Mouse (Mus musculus) midbrain, embryonic 15.5 days (tissue): ENCODE results near the gene Cox11. TPM values are rescaled to one million over a fixed set of nuclear protein-coding genes. Genes with fewer than 3 reads are reported as not detected.
A peak's percentile ranks its signal among the peaks of the same experiment; 100 is the strongest.

Experiments used
- ATAC-seq: fragments of 200-750 bp; cut with Nextera tagmentation; replicated peaks from 2 replicates; pipeline ENCODE4 v1.8.0; 2017; ENCODE audit warnings: moderate TSS enrichment
- H3K27ac ChIP-seq: fragments of 300-500 bp; sonication (generic); 2 replicates; pipeline ENCODE4 v1.5.1; 2015; ENCODE audit warnings: mild to moderate bottlenecking, inconsistent platforms
- H3K27me3 ChIP-seq: fragments of 300-500 bp; sonication (generic); replicated peaks from 2 replicates; pipeline ENCODE4 v1.6.1; 2015; ENCODE audit warnings: inconsistent platforms
- H3K36me3 ChIP-seq: fragments of 300-500 bp; sonication (generic); replicated peaks from 2 replicates; pipeline ENCODE4 v1.6.1; 2015; ENCODE audit warnings: inconsistent platforms
- H3K4me1 ChIP-seq: fragments of 300-500 bp; sonication (generic); 2 replicates; pipeline ENCODE4 v1.6.1; 2015; ENCODE audit warnings: inconsistent platforms
- H3K4me2 ChIP-seq: fragments of 300-500 bp; sonication (generic); 2 replicates; pipeline ENCODE4 v1.6.1; 2015; ENCODE audit warnings: inconsistent platforms, mild to moderate bottlenecking, moderate library complexity
- H3K4me3 ChIP-seq: fragments of 300-500 bp; sonication (generic); 2 replicates; pipeline ENCODE4 v1.5.1; 2015; ENCODE audit warnings: mild to moderate bottlenecking, inconsistent platforms
- H3K9ac ChIP-seq: fragments of 300-500 bp; sonication (generic); 2 replicates; pipeline ENCODE4 v1.6.1; 2015; ENCODE audit warnings: mild to moderate bottlenecking, inconsistent platforms
- H3K9me3 ChIP-seq: fragments of 300-500 bp; sonication (generic); 2 replicates; pipeline ENCODE4 v1.6.1; 2016; ENCODE audit warnings: inconsistent platforms
- WGBS: fragments of 180-500 bp; shearing (Covaris S2); methylation state at CpG from one replicate; pipeline ENCODE4 v1.1.7; 2015; ENCODE audit warnings: mixed read lengths; 5-methylcytosine and 5-hydroxymethylcytosine counted together
- polyA plus RNA-seq: library from polyadenylated mRNA; unstranded; fragments of >200 nt; fragmentation: Nextera tagmentation; extraction: Ambion mirVana; gene quantifications from 2 replicates; pipeline ENCODE4 v1.2.1, GENCODE M21; 2015

The Cox11 gene
- 42.2 and 45.3 TPM in 2 replicates for polyA plus RNA-seq

GRCm38 (mm10) chr11:90637440-90638311, at the start of gene Cox11, which contains the start of gene Stxbp4:
TSS of gene Cox11 (plus strand) at chr11:90638173.
TSS of gene Stxbp4 (minus strand) at chr11:90638084.
- H3K9me3 ChIP-seq = no peaks in the 10 kb centered on the region
- H3K4me1 ChIP-seq = peaks cover 33% of the 10 kb centered on the region
- under 1% methylated on average over 48 of the region's 48 CpGs for WGBS
- H3K4me2 ChIP-seq = peak within 1 kb of the TSS; percentile 61
- H3K36me3 ChIP-seq = no peaks in the 10 kb centered on the region; the same call in 1 of the 2 replicates
- peak within 1 kb of the TSS; percentile 82 for H3K4me3 ChIP-seq
- ATAC-seq = peak; percentile 98
- no peaks in the 10 kb centered on the region for H3K27me3 ChIP-seq
- H3K9ac ChIP-seq = peak within 1 kb of the TSS; percentile 94
- peak within 1 kb of the TSS; percentile 96 for H3K27ac ChIP-seq

DNA sequence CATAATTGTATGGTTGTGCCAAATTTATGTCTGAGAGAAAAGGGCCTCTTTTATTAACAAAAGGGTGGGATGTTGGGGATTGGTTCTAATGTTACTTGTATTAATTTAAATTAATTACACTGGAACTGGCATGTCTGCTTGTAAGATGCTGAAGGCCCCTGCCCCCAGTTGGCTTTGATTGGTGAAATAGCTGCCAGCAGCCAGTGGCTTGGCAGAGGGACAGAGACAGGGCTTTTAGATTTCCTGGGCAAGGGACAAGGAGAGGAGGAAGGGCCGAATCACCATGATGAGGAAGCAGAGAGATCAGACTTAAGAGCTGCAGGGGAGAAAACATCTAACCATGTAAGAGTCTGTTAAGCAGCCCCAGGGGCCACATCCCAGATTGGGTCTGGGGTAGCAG, 47.0 kb upstream of the Cox11 start:
- no peak for ATAC-seq
- Histone ChIP-seq H3K27ac (no peak overlapping the region), H3K9me3 (no peaks in the 10 kb centered on the region), H3K36me3 (0 out of 2 replicates have a peak, but pooled peaks cover 9% of the 10 kb centered on the region), H3K27me3 (no peaks in the 10 kb centered on the region), H3K4me3 (no peak overlapping the region), H3K9ac (no peak overlapping the region), H3K4me2 (no peak overlapping the region), H3K4me1 (no peaks in the 10 kb centered on the region)
- WGBS = 83% methylated on average over 1 of the region's 1 CpGs

DNA sequence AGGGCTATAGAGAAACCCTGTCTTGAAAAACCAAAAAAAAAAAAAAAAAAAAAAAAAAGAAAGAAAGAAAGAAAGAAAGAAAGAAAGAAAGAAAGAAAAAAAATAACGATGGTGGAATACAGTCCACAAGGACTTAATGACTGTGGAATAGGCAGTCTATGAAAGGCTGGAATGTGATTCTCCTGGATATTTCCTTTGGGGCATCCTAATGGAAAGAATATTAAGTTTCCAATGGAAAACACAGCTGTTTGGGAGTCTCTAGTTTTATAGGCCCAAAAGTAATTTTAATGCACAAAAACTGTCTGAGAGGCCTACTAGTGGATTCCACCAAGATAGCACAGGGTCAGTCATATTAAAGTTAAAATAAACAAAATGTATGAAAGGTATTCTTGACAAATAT, 42.1 kb upstream of the Cox11 start:
- Histone ChIP-seq H3K4me2 (no peak overlapping the region), H3K4me3 (no peak overlapping the region), H3K27me3 (no peaks in the 10 kb centered on the region), H3K9me3 (no peaks in the 10 kb centered on the region), H3K27ac (no peak overlapping the region), H3K4me1 (no peaks in the 10 kb centered on the region), H3K36me3 (no peaks in the 10 kb centered on the region), H3K9ac (no peak overlapping the region)
- WGBS = 97% methylated on average over 1 of the region's 1 CpGs
- ATAC-seq = no peak

- Histone ChIP-seq H3K9ac (no peak overlapping the region), H3K4me2 (no peak overlapping the region), H3K4me1 (no peaks in the 10 kb centered on the region), H3K36me3 (no peaks in the 10 kb centered on the region), H3K27me3 (no peaks in the 10 kb centered on the region), H3K9me3 (no peaks in the 10 kb centered on the region), H3K4me3 (no peak overlapping the region), H3K27ac (no peak overlapping the region)
- ATAC-seq = no peak
- WGBS = 97% methylated on average over 2 of the region's 2 CpGs
Measured at GRCm38 (mm10) chr11:90603066-90603465, 34.9 kb upstream of the Cox11 start.

DNA sequence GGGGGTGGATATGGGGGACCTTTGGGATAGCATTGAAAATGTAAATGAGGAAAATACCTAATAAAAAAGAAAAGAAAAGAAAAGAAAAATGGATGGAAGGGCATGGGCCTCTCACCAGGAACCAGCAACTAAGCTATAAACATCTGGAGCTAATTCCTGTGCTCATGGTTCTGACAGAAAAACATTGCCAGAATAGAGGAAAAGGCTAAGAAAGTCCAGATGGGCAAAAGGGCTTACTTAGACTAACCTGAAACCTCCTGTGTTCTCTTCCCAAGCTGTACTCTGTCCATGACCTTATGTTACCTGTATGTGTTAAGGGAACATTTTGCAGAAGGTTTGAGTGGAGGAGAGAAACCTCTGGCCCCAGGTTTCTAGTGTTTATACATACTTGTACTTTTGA, 25.9 kb upstream of the Cox11 start:
- no peaks in the 10 kb centered on the region for H3K27me3 ChIP-seq
- no peak for ATAC-seq
- H3K4me2 ChIP-seq = no peak overlapping the region
- no peak overlapping the region for H3K9ac ChIP-seq
- H3K9me3 ChIP-seq = no peaks in the 10 kb centered on the region
- no peak overlapping the region for H3K4me3 ChIP-seq
- no peak overlapping the region for H3K27ac ChIP-seq
- no peaks in the 10 kb centered on the region for H3K36me3 ChIP-seq
- no peaks in the 10 kb centered on the region for H3K4me1 ChIP-seq

GRCm38 (mm10) chr11:90614743-90615142, 23.2 kb upstream of the Cox11 start:
- Histone ChIP-seq H3K36me3 (no peaks in the 10 kb centered on the region), H3K4me2 (no peak overlapping the region), H3K9ac (no peak overlapping the region), H3K4me3 (no peak overlapping the region), H3K27ac (no peak overlapping the region), H3K27me3 (no peaks in the 10 kb centered on the region), H3K9me3 (no peaks in the 10 kb centered on the region), H3K4me1 (no peaks in the 10 kb centered on the region)
- WGBS = 87% methylated on average over 6 of the region's 6 CpGs
- no peak for ATAC-seq

GRCm38 (mm10) chr11:90616431-90616830, 21.5 kb upstream of the Cox11 start:
- no peaks in the 10 kb centered on the region for H3K27me3 ChIP-seq
- H3K4me2 ChIP-seq = no peak overlapping the region
- H3K36me3 ChIP-seq = no peaks in the 10 kb centered on the region
- H3K9ac ChIP-seq = no peak overlapping the region
- no peak overlapping the region for H3K4me3 ChIP-seq
- H3K9me3 ChIP-seq = no peaks in the 10 kb centered on the region
- no peak overlapping the region for H3K27ac ChIP-seq
- ATAC-seq = no peak
- H3K4me1 ChIP-seq = no peaks in the 10 kb centered on the region

GRCm38 (mm10) chr11:90622044-90622443, 15.9 kb upstream of the Cox11 start:
- Histone ChIP-seq H3K4me1 (no peaks in the 10 kb centered on the region), H3K27ac (no peak overlapping the region), H3K4me3 (no peak overlapping the region), H3K9me3 (no peaks in the 10 kb centered on the region), H3K4me2 (no peak overlapping the region), H3K36me3 (no peaks in the 10 kb centered on the region), H3K27me3 (no peaks in the 10 kb centered on the region), H3K9ac (no peak overlapping the region)
- ATAC-seq = no peak
- 76% methylated on average over 12 of the region's 12 CpGs for WGBS

GRCm38 (mm10) chr11:90622500-90622899, 15.5 kb upstream of the Cox11 start:
- Histone ChIP-seq H3K4me3 (no peak overlapping the region), H3K9me3 (no peaks in the 10 kb centered on the region), H3K4me1 (no peaks in the 10 kb centered on the region), H3K27me3 (no peaks in the 10 kb centered on the region), H3K4me2 (no peak overlapping the region), H3K9ac (no peak overlapping the region), H3K27ac (no peak overlapping the region), H3K36me3 (no peaks in the 10 kb centered on the region)
- ATAC-seq = no peak
- 88% methylated on average over 7 of the region's 7 CpGs for WGBS

DNA sequence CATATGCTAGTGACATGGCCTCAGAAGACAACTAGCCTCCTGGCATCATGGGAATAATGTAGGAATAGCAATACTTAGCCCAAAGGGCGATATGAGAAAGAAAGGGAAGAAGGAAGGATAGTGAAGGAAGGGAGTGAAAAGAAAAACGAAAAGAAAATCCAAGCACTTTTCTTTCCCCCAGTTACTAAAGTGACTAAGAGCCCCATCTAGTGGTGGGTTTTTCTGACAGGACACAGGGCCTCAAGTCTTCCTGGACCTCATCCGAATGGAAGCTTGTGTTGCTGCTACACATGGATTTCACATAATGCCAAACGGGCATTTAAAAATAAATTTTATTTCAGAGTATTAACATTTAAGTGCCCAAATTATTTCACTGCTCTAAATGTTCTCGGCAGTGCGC, 14.5 kb upstream of the Cox11 start:
- H3K4me1 ChIP-seq = no peaks in the 10 kb centered on the region
- no peaks in the 10 kb centered on the region for H3K27me3 ChIP-seq
- no peak overlapping the region for H3K4me2 ChIP-seq
- 54% methylated on average over 6 of the region's 6 CpGs for WGBS
- ATAC-seq = no peak
- no peak overlapping the region for H3K27ac ChIP-seq
- no peak overlapping the region for H3K4me3 ChIP-seq
- H3K9me3 ChIP-seq = no peaks in the 10 kb centered on the region
- H3K36me3 ChIP-seq = no peaks in the 10 kb centered on the region
- no peak overlapping the region for H3K9ac ChIP-seq

DNA sequence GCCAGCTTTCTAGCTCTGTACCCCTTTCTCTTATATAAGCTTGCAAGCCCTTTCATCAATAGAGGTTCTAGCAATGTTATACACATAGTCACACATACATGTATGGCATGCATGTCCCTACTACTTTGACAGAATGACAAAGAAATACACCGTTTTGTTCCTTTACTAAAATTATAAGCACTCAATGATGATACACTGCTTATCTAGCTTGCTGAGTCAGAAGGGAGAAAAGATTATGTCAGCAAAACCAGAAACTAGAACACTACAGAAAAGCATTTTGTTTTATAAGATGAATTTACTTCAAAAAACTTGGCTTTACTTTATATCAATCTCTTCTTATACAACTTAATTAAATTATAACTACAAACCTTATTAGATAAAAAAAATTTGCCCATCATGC, 12.8 kb upstream of the Cox11 start:
- H3K4me2 ChIP-seq = no peak overlapping the region
- no peak overlapping the region for H3K4me3 ChIP-seq
- no peaks in the 10 kb centered on the region for H3K4me1 ChIP-seq
- H3K36me3 ChIP-seq = no peaks in the 10 kb centered on the region
- H3K27me3 ChIP-seq = no peaks in the 10 kb centered on the region
- ATAC-seq = no peak
- H3K9ac ChIP-seq = no peak overlapping the region
- 92% methylated on average over 1 of the region's 1 CpGs for WGBS
- no peaks in the 10 kb centered on the region for H3K9me3 ChIP-seq
- no peak overlapping the region for H3K27ac ChIP-seq

DNA sequence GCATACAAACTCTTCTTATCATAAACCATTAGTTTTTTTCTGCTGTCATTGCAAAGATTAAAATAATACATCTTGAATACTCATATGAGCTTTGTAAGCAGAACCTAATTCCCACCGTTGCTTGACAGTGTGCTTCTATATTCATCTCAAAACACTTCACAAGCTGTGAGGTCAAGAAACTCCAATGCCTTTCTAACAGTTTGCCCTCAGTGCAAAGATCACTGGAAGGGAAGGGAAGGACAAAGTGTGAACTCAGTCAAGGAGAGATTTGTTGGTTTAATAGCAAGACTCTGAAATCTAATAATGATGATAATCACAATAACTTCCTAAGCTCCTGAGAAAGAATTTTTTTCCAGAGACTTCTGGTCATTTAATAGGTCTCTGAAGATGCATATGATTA, 10.2 kb upstream of the Cox11 start:
- Histone ChIP-seq H3K27ac (no peak overlapping the region), H3K4me3 (no peak overlapping the region), H3K4me1 (no peaks in the 10 kb centered on the region), H3K4me2 (no peak overlapping the region), H3K9ac (no peak overlapping the region), H3K9me3 (no peaks in the 10 kb centered on the region), H3K27me3 (no peaks in the 10 kb centered on the region), H3K36me3 (no peaks in the 10 kb centered on the region)
- no peak for ATAC-seq
- 76% methylated on average over 1 of the region's 1 CpGs for WGBS

GRCm38 (mm10) chr11:90632480-90632879, 5.5 kb upstream of the Cox11 start:
- ATAC-seq = no peak
- H3K9me3 ChIP-seq = no peaks in the 10 kb centered on the region
- H3K4me2 ChIP-seq = no peak overlapping the region
- H3K4me3 ChIP-seq = no peak overlapping the region
- no peaks in the 10 kb centered on the region for H3K36me3 ChIP-seq
- no peaks in the 10 kb centered on the region for H3K27me3 ChIP-seq
- H3K9ac ChIP-seq = no peak overlapping the region
- 87% methylated on average over 2 of the region's 2 CpGs for WGBS
- peaks cover 16% of the 10 kb centered on the region for H3K4me1 ChIP-seq
- no peak overlapping the region for H3K27ac ChIP-seq
